Mouse (Mus musculus): ENCODE data around the gene Epha3. TPM values are rescaled to one million over a fixed set of nuclear protein-coding genes. Genes with fewer than 3 reads are reported as not detected.

The Epha3 gene
- polyA plus RNA-seq, 2 experiments, result 0.38 to 0.58 TPM

DNA sequence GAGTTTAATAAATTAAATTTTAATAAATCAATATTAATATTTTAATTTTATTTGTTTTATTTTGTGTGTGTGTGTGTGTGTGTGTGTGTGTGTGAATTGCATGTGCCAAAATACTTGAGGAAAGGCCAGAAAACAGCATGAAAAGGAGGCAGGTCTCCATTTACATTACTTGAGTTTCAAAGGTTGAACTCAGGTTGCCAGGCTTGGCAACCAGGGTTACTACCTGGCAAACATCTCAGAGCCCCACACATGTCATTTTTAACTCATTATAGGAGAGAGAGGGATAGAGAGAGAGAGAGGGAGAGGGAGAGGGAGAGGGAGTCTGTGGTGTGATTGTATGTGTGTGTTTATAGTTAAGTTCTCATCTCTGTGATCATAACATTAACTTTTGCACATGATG lies 26.5 kb downstream of the Epha3 start:
- TF ChIP-seq CTCF (IDR thresholded peaks at IDR 0.05; ENCODE audit: low read depth), result no peak
- no peak for TF ChIP-seq EP300 (IDR thresholded peaks at IDR 0.05; ENCODE audit: low read depth)
- no peaks in the 10 kb centered on the region for H3K9me3 ChIP-seq (ENCODE audit: control insufficient read depth, low read length)
- no peak overlapping the region for H3K4me3 ChIP-seq (ENCODE audit: insufficient read depth in 1 of 2, low read depth in 2 of 2, low read length in 2 of 2)
- no peaks in the 10 kb centered on the region for H3K27me3 ChIP-seq (ENCODE audit: control insufficient read depth, insufficient read depth, low read length)
- H3K27ac ChIP-seq, result no peak overlapping the region
- no peaks in the 10 kb centered on the region for H3K4me1 ChIP-seq (replicated peaks; ENCODE audit: control insufficient read depth in 2 of 2, insufficient read depth in 2 of 2, low read length in 1 of 2)
- ATAC-seq (ENCODE audit: insufficient read depth) (no peak), DNase-seq (ENCODE audit: low read depth in 3 of 3, low spot score in 3 of 3) (no peak)
- no peaks in the 10 kb centered on the region for H3K36me3 ChIP-seq (replicated peaks; ENCODE audit: control insufficient read depth, insufficient read depth, low read depth)
- H3K9ac ChIP-seq (replicated peaks), result no peak overlapping the region
- H3K4me2 ChIP-seq (ENCODE audit: low read depth), result no peak overlapping the region

DNA sequence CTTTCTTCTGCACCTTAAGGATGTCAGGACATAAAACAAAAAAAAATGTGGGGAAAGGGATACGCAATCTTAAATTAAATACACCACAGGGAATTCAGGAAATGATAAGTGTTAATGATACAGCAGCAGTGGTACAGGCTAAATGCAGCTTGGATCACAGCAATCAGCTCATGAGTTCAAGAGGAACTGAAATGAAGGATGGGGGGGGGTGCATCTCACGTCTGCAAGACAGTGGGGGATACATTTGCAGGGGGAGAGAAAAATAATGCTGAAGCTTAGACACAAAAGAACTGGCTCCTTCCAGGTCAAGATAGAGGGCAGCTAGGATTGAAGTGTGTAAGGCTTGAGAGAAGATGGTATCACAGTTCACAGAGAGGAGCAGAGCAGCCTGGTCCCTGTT lies 42.8 kb downstream of the Epha3 start:
- Histone ChIP-seq H3K9me3 (ENCODE audit: control insufficient read depth, low read length) (no peaks in the 10 kb centered on the region), H3K27ac (no peak overlapping the region), H3K9ac (replicated peaks) (no peak overlapping the region), H3K4me2 (ENCODE audit: low read depth) (no peak overlapping the region), H3K4me3 (ENCODE audit: insufficient read depth in 1 of 2, low read depth in 2 of 2, low read length in 2 of 2) (no peak overlapping the region), H3K27me3 (ENCODE audit: control insufficient read depth, insufficient read depth, low read length) (no peaks in the 10 kb centered on the region), H3K36me3 (replicated peaks; ENCODE audit: control insufficient read depth, insufficient read depth, low read depth) (no peaks in the 10 kb centered on the region), H3K4me1 (replicated peaks; ENCODE audit: control insufficient read depth in 2 of 2, insufficient read depth in 2 of 2, low read length in 1 of 2) (no peaks in the 10 kb centered on the region)
- TF ChIP-seq CTCF (IDR thresholded peaks at IDR 0.05; ENCODE audit: low read depth) (no peak), EP300 (IDR thresholded peaks at IDR 0.05; ENCODE audit: low read depth) (no peak)
- DNase-seq (ENCODE audit: low read depth in 3 of 3, low spot score in 3 of 3) (no peak), ATAC-seq (ENCODE audit: insufficient read depth) (no peak)
- WGBS (ENCODE audit: insufficient replicate concordance), result 48% methylated on average over 2 of the region's 2 CpGs

DNA sequence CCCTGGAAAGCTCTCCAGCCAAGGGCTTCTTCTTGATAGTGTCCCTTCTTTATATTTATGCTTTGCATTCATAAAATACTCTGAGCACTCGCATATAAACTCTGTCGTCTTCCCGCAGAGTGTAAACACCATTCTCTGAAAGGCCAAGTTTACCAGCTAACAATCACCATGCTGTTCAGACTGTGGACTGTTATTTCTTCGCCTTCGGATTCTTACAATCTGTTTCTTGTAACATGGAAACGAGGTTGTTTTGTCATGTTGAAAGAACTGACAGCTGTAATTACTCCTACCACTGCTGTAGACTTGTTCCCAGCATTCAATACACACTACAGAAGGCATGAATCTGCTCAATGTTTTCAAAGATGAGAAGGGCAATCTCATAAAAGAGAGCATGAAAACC lies 46.4 kb downstream of the Epha3 start:
- no peak overlapping the region for H3K4me2 ChIP-seq (ENCODE audit: low read depth)
- 59% methylated on average over 6 of the region's 6 CpGs for WGBS (ENCODE audit: insufficient replicate concordance)
- H3K9ac ChIP-seq (replicated peaks), result no peak overlapping the region
- H3K27me3 ChIP-seq (ENCODE audit: control insufficient read depth, insufficient read depth, low read length), result no peaks in the 10 kb centered on the region
- H3K4me3 ChIP-seq (ENCODE audit: insufficient read depth in 1 of 2, low read depth in 2 of 2, low read length in 2 of 2), result no peak overlapping the region
- DNase-seq (ENCODE audit: low read depth in 3 of 3, low spot score in 3 of 3) (no peak), ATAC-seq (ENCODE audit: insufficient read depth) (no peak)
- TF ChIP-seq EP300 (IDR thresholded peaks at IDR 0.05; ENCODE audit: low read depth) (no peak), CTCF (IDR thresholded peaks at IDR 0.05; ENCODE audit: low read depth) (no peak)
- H3K4me1 ChIP-seq (replicated peaks; ENCODE audit: control insufficient read depth in 2 of 2, insufficient read depth in 2 of 2, low read length in 1 of 2), result no peaks in the 10 kb centered on the region
- no peaks in the 10 kb centered on the region for H3K36me3 ChIP-seq (replicated peaks; ENCODE audit: control insufficient read depth, insufficient read depth, low read depth)
- H3K9me3 ChIP-seq (ENCODE audit: control insufficient read depth, low read length), result no peaks in the 10 kb centered on the region
- no peak overlapping the region for H3K27ac ChIP-seq

DNA sequence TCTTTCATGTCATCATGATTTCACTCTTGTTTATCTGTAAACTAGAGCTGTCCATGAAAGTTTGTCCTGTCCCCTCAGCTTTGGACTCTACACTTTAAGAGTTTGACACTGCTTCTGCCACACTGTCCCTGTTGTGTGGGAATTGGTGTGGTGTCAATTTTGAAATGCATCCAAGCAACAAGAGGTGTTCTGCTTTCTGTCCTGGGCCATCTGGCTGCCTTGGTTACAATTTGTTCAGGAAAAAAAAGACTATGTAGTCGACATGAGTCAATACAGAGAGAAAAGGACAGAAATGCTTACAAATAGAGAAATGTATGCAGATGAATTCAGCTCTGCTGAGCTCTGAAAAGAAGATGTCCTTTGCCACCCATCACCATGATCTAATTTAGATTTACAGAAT lies 47.3 kb downstream of the Epha3 start:
- H3K4me2 ChIP-seq (ENCODE audit: low read depth), result no peak overlapping the region
- H3K4me1 ChIP-seq (replicated peaks; ENCODE audit: control insufficient read depth in 2 of 2, insufficient read depth in 2 of 2, low read length in 1 of 2), result no peaks in the 10 kb centered on the region
- H3K36me3 ChIP-seq (replicated peaks; ENCODE audit: control insufficient read depth, insufficient read depth, low read depth), result no peaks in the 10 kb centered on the region
- H3K4me3 ChIP-seq (ENCODE audit: insufficient read depth in 1 of 2, low read depth in 2 of 2, low read length in 2 of 2), result no peak overlapping the region
- H3K27ac ChIP-seq, result no peak overlapping the region
- ATAC-seq (ENCODE audit: insufficient read depth), result no peak
- WGBS (ENCODE audit: insufficient replicate concordance), result 37% methylated on average over 1 of the region's 1 CpGs
- TF ChIP-seq EP300 (IDR thresholded peaks at IDR 0.05; ENCODE audit: low read depth) (no peak), CTCF (IDR thresholded peaks at IDR 0.05; ENCODE audit: low read depth) (no peak)
- H3K9me3 ChIP-seq (ENCODE audit: control insufficient read depth, low read length), result no peaks in the 10 kb centered on the region
- no peak for DNase-seq (ENCODE audit: low read depth in 3 of 3, low spot score in 3 of 3)
- H3K9ac ChIP-seq (replicated peaks), result no peak overlapping the region
- H3K27me3 ChIP-seq (ENCODE audit: control insufficient read depth, insufficient read depth, low read length), result no peaks in the 10 kb centered on the region

DNA sequence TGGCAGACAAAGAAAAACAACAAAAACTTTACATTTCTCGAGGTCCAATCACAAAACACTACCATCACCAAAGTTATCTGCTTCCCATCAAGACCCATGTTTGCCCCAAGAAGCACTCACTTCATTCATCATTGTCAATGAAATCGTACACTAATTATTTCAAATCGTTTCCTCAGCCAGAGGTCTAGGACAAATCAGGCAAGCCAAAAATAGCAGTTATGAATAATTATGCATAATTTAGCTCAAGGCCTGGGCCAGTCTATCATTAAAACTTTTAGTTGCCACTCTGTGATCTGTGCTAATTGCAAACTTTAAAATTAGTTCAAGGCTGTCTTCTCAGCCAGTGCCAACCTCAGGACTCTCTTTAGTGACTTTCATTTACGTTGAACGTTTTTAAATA lies 54.1 kb downstream of the Epha3 start:
- Histone ChIP-seq H3K27me3 (ENCODE audit: control insufficient read depth, insufficient read depth, low read length) (no peaks in the 10 kb centered on the region), H3K36me3 (replicated peaks; ENCODE audit: control insufficient read depth, insufficient read depth, low read depth) (no peaks in the 10 kb centered on the region), H3K4me3 (ENCODE audit: insufficient read depth in 1 of 2, low read depth in 2 of 2, low read length in 2 of 2) (no peak overlapping the region), H3K4me1 (replicated peaks; ENCODE audit: control insufficient read depth in 2 of 2, insufficient read depth in 2 of 2, low read length in 1 of 2) (no peaks in the 10 kb centered on the region), H3K9ac (replicated peaks) (no peak overlapping the region), H3K9me3 (ENCODE audit: control insufficient read depth, low read length) (no peaks in the 10 kb centered on the region), H3K4me2 (ENCODE audit: low read depth) (no peak overlapping the region), H3K27ac (no peak overlapping the region)
- no peak for ATAC-seq (ENCODE audit: insufficient read depth)
- TF ChIP-seq CTCF (IDR thresholded peaks at IDR 0.05; ENCODE audit: low read depth) (no peak), EP300 (IDR thresholded peaks at IDR 0.05; ENCODE audit: low read depth) (no peak)
- WGBS (ENCODE audit: insufficient replicate concordance), result 55% methylated on average over 5 of the region's 5 CpGs
- no peak for DNase-seq (ENCODE audit: low read depth in 3 of 3, low spot score in 3 of 3)

DNA sequence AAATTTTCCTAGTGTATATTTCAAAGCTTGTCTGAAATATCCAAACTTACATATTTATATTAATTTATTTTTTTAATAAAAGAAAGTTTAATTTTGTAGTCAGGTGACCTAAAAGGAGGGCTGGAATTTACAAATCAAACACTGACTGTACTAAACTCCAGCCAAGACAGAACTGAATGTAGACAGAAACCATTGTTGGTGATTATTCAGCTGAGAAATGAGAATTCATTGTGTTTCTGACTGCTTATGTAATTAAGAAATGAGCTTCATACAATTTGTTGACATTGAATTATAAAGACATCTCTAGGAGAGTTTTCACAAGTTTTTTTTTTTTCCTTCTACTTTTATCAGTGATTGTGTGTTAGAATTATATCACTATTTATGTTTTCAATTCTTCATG lies 55.0 kb downstream of the Epha3 start:
- Histone ChIP-seq H3K9ac (replicated peaks) (no peak overlapping the region), H3K36me3 (replicated peaks; ENCODE audit: control insufficient read depth, insufficient read depth, low read depth) (no peaks in the 10 kb centered on the region), H3K27ac (no peak overlapping the region), H3K4me3 (ENCODE audit: insufficient read depth in 1 of 2, low read depth in 2 of 2, low read length in 2 of 2) (no peak overlapping the region), H3K4me1 (replicated peaks; ENCODE audit: control insufficient read depth in 2 of 2, insufficient read depth in 2 of 2, low read length in 1 of 2) (no peaks in the 10 kb centered on the region), H3K27me3 (ENCODE audit: control insufficient read depth, insufficient read depth, low read length) (no peaks in the 10 kb centered on the region), H3K4me2 (ENCODE audit: low read depth) (no peak overlapping the region), H3K9me3 (ENCODE audit: control insufficient read depth, low read length) (no peaks in the 10 kb centered on the region)
- ATAC-seq (ENCODE audit: insufficient read depth), result no peak
- no peak for TF ChIP-seq CTCF (IDR thresholded peaks at IDR 0.05; ENCODE audit: low read depth)
- TF ChIP-seq EP300 (IDR thresholded peaks at IDR 0.05; ENCODE audit: low read depth), result no peak
- no peak for DNase-seq (ENCODE audit: low read depth in 3 of 3, low spot score in 3 of 3)

Measured in liver, embryonic 14.5 days (tissue).